Mouse (Mus musculus) G1E (cell line): ENCODE results near the gene Vmn1r188.

Experiments used
- CTCF ChIP-seq: IDR thresholded peaks from 2 replicates; pipeline ENCODE4 v1.5.1; 2012; ENCODE audit warnings: low read depth, low read length, inconsistent platforms, mixed read lengths
- GATA1 ChIP-seq: IDR thresholded peaks from 2 replicates; pipeline ENCODE4 v1.6.1; 2012; ENCODE audit warnings: borderline replicate concordance, low read length, inconsistent platforms, mixed read lengths
- GATA2 ChIP-seq: IDR thresholded peaks from 2 replicates; pipeline ENCODE4 v1.6.1; 2012; ENCODE audit warnings: low read depth, low read length, inconsistent platforms, borderline replicate concordance
- POLR2AphosphoS5 ChIP-seq: IDR thresholded peaks from 2 replicates; pipeline ENCODE4 v1.6.1; 2012; ENCODE audit warnings: low read depth, low read length, inconsistent platforms; ENCODE audit not compliant: insufficient replicate concordance
- TAL1 ChIP-seq: conservative IDR thresholded peaks from 2 replicates; pipeline ENCODE4 v1.6.1; 2012; ENCODE audit warnings: low read depth, low read length, inconsistent platforms, mixed read lengths

- TF ChIP-seq GATA1, result no peak
- TF ChIP-seq CTCF, result no peak
- TF ChIP-seq POLR2AphosphoS5, result no peak
- no peak for TF ChIP-seq TAL1
- TF ChIP-seq GATA2, result no peak
These were observed 34.4 kb upstream of the Vmn1r188 start for GRCm38 (mm10) chr13:22049737-22050440.
